Mouse (Mus musculus) gastrocnemius, adult 2 months (tissue): ENCODE results near the gene Zbtb49. TPM values are rescaled to one million over a fixed set of nuclear protein-coding genes. Genes with fewer than 3 reads are reported as not detected.

ENCODE experiments used
- DNase-seq: peaks from one replicate; pipeline ENCODE4 v3.0.0; 2022
- H3K27ac ChIP-seq: fragments of 200-600 bp; 2 replicates; pipeline ENCODE4 v1.8.1; 2022; ENCODE audit warnings: mild to moderate bottlenecking
- H3K4me3 ChIP-seq: fragments of 200-600 bp; 2 replicates; pipeline ENCODE4 v1.8.1; 2022; ENCODE audit warnings: mild to moderate bottlenecking, moderate library complexity
- CTCF ChIP-seq: fragments of 200-600 bp; IDR thresholded peaks from 2 replicates; pipeline ENCODE4 v1.8.1; 2022; ENCODE audit warnings: antibody characterized with exemption, mild to moderate bottlenecking, moderate library complexity
- intact Hi-C: fragments of 180-260 bp; cut with DNase I; formaldehyde crosslinking; loops from one replicate; pipeline ENCODE4 v1.15.1; 2025
- total RNA-seq, 2 experiments: library from RNA; stranded (reverse); gene quantifications; 2 replicates each; pipeline ENCODE4 v1.2.3; 2021

Gene Zbtb49
- total RNA-seq, 2 experiments from 2014 or later: 2.6 to 3.1 TPM

GRCm38 (mm10) chr5:38184688-38185285, 35.5 kb downstream of the Zbtb49 start:
- TF ChIP-seq CTCF: no peak
- DNase-seq: no peak
- no peak overlapping the region for H3K27ac ChIP-seq
- intact Hi-C loops: no loop called here
- H3K4me3 ChIP-seq: no peak overlapping the region

GRCm38 (mm10) chr5:38174256-38174912, 45.9 kb downstream of the Zbtb49 start:
- Histone ChIP-seq H3K27ac (no peak overlapping the region), H3K4me3 (no peak overlapping the region)
- no peak for TF ChIP-seq CTCF
- intact Hi-C loops: no loop called here
- DNase-seq: no peak

GRCm38 (mm10) chr5:38173766-38174165, 46.5 kb downstream of the Zbtb49 start:
- no peak overlapping the region for H3K4me3 ChIP-seq
- TF ChIP-seq CTCF: no peak
- DNase-seq: no peak
- intact Hi-C loops: no loop called here
- H3K27ac ChIP-seq: no peak overlapping the region

- Histone ChIP-seq H3K4me3 (no peak overlapping the region), H3K27ac (no peak overlapping the region)
- intact Hi-C loops: no loop called here
- TF ChIP-seq CTCF: no peak
- DNase-seq: no peak
Observed at GRCm38 (mm10) chr5:38168497-38168896, 51.8 kb downstream of the Zbtb49 start.

- intact Hi-C loops: no loop called here
- TF ChIP-seq CTCF: no peak
- H3K27ac ChIP-seq: peak within 1 kb of the TSS; percentile 57
Observed at GRCm38 (mm10) chr5:38159634-38160413, 60.4 kb downstream of the Zbtb49 start, which contains the start of gene Nsg1. Gene Nsg1, minus strand, starts transcription at chr5:38159907.

GRCm38 (mm10) chr5:38158947-38159633, 61.2 kb downstream of the Zbtb49 start:
- DNase-seq: peak; percentile 72
- Histone ChIP-seq H3K4me3 (peak overlapping the region; percentile 84), H3K27ac (peak overlapping the region; percentile 57)
- TF ChIP-seq CTCF: no peak
- intact Hi-C loops: no loop called here

More at GRCm38 (mm10) chr5:38159634-38160413, 60.4 kb downstream of the Zbtb49 start, which contains the start of gene Nsg1:
- DNase-seq: no peak
- H3K4me3 ChIP-seq: peak within 1 kb of the TSS; percentile 84

GRCm38 (mm10) chr5:38158501-38158946, 61.7 kb downstream of the Zbtb49 start:
- no peak for DNase-seq
- intact Hi-C loops: no loop called here
- H3K27ac ChIP-seq: no peak overlapping the region
- peak overlapping the region; percentile 84 for H3K4me3 ChIP-seq
- no peak for TF ChIP-seq CTCF

GRCm38 (mm10) chr5:38157481-38158020, 62.7 kb downstream of the Zbtb49 start:
- Histone ChIP-seq H3K27ac (no peak overlapping the region), H3K4me3 (no peak overlapping the region)
- TF ChIP-seq CTCF: no peak
- DNase-seq: no peak
- intact Hi-C loops: no loop called here

- intact Hi-C loops: no loop called here
- no peak for TF ChIP-seq CTCF
- H3K27ac ChIP-seq: no peak overlapping the region
- H3K4me3 ChIP-seq: no peak overlapping the region
- no peak for DNase-seq
Observed at GRCm38 (mm10) chr5:38153636-38154035, 66.6 kb downstream of the Zbtb49 start.

- no peak for DNase-seq
- no peak for TF ChIP-seq CTCF
- H3K27ac ChIP-seq: no peak overlapping the region
- no peak overlapping the region for H3K4me3 ChIP-seq
- intact Hi-C loops: no loop called here
Observed at GRCm38 (mm10) chr5:38152201-38153108, 67.8 kb downstream of the Zbtb49 start.

GRCm38 (mm10) chr5:38151264-38151663, 69.0 kb downstream of the Zbtb49 start:
- no peak for TF ChIP-seq CTCF
- intact Hi-C loops: no loop called here
- Histone ChIP-seq H3K27ac (no peak overlapping the region), H3K4me3 (no peak overlapping the region)
- DNase-seq: no peak

- no peak overlapping the region for H3K27ac ChIP-seq
- intact Hi-C loops: no loop called here
- TF ChIP-seq CTCF: no peak
- DNase-seq: no peak
- no peak overlapping the region for H3K4me3 ChIP-seq
Observed at GRCm38 (mm10) chr5:38146524-38146923, 73.7 kb downstream of the Zbtb49 start.
